Mouse (Mus musculus): ENCODE measurements around the gene Hoxa6.

GRCm38 (mm10) chr6:52170898-52171223, 37.7 kb downstream of the Hoxa6 start:
- TF ChIP-seq CTCF (IDR thresholded peaks at IDR 0.05) (no peak), EP300 (IDR thresholded peaks at IDR 0.05) (no peak)
